Mouse (Mus musculus) activated CD4-positive, CD25-positive, alpha-beta regulatory T cell (primary cell): ENCODE results near the gene Gm21976. TPM values are rescaled to one million over a fixed set of nuclear protein-coding genes. Genes with fewer than 3 reads are reported as not detected.

Experiments used
- polyA plus RNA-seq, 2 experiments: library from polyadenylated mRNA; unstranded; fragments of 100-300 nt; shearing (Covaris generic); gene quantifications; one replicate each; pipeline ENCODE4 v1.2.1; 2017

Gene Gm21976
- not detected for polyA plus RNA-seq

DNA sequence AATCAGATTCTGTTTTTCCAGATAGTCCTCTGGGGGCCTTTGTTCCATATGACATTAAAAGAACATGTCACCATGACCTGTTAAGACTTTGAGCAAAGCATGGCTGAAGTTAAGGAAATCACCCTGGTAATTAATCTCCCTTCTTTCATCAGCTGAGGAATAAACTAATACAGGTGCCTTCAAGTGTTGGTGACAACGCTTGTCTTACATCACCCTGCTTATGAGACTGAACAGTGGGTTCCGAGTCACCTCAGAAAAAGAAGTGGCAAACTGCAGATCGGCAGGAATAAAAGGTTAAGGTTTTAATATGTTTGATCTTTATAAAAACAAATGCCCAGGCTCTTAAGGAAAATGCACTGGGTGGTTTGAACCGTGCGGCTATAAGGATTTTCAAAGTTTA, at the start of gene Gm21976:
Gene Gm21976, plus strand, starts transcription at position 202 of the 400 bp plus-strand sequence.

DNA sequence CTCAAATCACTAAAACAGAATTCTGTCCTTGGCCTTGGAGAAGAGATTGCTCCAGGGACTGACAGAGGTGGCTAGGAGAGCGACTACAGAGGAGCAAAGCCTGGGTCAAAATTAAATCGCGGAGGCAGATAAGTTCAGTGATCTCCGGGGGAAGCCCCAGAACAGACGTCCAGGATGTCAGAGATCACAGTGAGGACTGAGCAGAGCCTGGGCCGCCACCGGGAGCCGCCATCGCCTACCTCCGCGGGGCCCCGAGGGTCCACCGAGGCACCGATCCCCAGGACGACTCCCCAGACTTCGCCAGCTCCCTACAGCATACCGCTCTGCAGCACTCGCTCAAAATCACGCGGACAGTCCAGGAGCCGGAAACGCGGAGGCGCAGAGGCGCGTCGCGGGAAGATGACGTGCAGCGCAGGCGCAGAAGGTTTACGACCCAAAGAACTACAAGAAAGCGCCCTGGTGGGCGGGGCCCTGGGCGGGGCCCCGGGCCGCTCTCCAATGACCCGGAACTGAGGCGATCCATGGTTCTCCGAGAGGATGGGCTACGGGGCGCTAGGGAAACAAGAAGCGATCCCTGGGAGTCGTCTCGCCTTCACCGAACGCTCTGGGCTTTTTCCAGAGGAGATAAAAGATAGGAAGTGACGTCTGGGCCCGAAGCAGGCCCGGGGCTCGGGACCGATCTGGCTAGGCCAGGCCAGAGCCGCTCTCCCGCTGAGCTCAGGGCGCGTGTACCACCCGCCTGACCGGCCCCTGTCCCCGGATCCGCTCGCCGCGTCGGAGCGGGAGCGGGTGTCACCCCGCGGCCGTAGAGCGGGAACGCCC, 16.8 kb upstream of the Gm21976 start, which contains the start of the genes Utp15 and Ankra2:
Gene Utp15, minus strand, starts transcription at position 406 of the 822 bp plus-strand sequence.
Gene Ankra2, plus strand, starts transcription at position 439 of the 822 bp plus-strand sequence.

DNA sequence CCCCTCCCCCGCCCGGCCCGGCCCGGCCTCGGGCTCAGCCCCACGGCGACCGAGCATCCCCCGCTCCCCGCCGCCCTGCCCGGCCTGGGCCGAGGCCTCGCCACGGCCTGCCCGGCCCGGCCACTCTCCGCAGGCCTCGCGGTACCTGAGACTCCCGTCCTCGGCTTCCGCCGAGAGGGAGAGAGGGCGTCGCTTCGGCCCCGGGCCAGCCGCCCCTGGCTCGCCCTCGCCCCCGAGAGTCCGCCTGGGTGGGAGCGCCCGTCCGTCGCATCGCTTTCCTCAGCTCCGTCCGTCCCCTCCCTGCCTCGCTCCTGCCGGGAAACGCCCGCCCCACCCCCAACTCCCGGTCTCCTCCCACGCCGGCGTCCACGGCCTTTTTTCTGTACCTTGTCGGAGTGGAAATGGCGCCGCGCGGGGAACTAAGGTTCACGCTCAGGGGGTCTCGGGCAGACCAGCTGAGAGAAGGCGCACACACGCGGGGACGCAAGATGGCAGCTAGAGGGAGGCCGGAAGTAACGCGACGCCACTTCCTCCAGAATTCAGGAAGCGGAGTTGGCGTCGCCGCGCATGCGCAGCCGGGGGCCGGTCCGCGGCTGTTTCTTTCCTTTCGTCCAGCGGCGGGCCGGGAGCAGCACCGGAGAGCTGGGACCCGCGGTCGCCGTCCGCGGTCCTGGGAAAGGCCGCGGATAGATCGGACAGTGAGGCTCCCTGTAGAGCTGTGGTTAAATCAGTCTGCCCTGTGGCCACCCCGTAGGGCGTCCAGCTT, 37.0 kb downstream of the Gm21976 start, which contains the start of gene Btf3:
Gene Btf3, minus strand, starts transcription at position 527 of the 766 bp plus-strand sequence.

DNA sequence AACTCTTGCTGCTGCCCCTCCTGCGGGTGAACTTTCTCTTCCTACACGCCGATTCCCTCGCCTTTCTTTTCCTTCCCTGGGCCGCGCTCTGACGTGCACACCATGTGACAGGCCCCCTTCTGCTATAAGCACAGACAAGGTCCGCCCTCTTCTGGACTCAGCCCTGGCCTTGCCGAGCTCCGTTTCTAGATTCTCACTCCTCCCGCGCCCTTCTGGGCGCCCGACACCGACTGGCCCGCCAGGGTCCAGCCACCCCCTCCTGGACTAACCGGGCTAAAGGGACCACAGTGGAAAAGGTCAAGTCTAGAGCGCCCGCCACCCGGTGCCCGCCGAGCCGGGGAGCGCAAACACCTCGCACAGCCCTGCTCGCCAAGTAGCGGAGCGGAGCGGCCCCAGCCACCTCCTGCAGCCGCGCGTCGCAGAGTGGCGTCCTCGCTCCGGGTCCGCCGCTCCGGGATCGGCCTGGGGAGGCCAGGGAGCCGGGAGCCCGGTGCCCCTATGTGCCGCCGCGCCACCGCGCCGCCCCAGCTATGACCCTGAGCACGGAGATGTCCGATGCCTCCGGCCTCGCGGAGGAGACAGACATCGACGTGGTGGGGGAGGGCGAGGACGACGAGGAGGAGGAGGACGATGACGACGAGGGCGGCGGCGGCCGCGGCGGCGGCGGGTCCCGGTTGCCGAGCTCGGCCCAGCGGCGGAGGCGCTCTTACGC, 74.6 kb downstream of the Gm21976 start, which contains the start of gene Foxd1:
Gene Foxd1, plus strand, starts transcription at position 153 of the 712 bp plus-strand sequence.

Other genes starting within 250 kb of the Gm21976 start
- gene Arhgef28, start 73.4 kb upstream of the Gm21976 start, polyA plus RNA-seq = under 1 TPM in 1 of 2 experiments, not detected in 1; 0.22 TPM
- 10 to 100 TPM; 29.0 to 36.9 TPM for gene Utp15, start 16.8 kb upstream of the Gm21976 start, polyA plus RNA-seq
- 10 to 100 TPM; 54.5 to 54.7 TPM for gene Ankra2, start 16.8 kb upstream of the Gm21976 start, polyA plus RNA-seq
- 100 to 1,000 TPM; 652 to 751 TPM for gene Btf3, start 37.1 kb downstream of the Gm21976 start, polyA plus RNA-seq
- not detected for gene Foxd1, start 74.4 kb downstream of the Gm21976 start, polyA plus RNA-seq
- under 1 TPM; 0.37 to 0.50 TPM for gene Gm10320, start 212.1 kb downstream of the Gm21976 start, polyA plus RNA-seq